Mouse (Mus musculus): ENCODE measurements around the gene Antxr1. TPM values are rescaled to one million over a fixed set of nuclear protein-coding genes. Genes with fewer than 3 reads are reported as not detected.

The Antxr1 gene
- polyA plus RNA-seq, 1 experiment from 2014 or later = 7.4 TPM

DNA sequence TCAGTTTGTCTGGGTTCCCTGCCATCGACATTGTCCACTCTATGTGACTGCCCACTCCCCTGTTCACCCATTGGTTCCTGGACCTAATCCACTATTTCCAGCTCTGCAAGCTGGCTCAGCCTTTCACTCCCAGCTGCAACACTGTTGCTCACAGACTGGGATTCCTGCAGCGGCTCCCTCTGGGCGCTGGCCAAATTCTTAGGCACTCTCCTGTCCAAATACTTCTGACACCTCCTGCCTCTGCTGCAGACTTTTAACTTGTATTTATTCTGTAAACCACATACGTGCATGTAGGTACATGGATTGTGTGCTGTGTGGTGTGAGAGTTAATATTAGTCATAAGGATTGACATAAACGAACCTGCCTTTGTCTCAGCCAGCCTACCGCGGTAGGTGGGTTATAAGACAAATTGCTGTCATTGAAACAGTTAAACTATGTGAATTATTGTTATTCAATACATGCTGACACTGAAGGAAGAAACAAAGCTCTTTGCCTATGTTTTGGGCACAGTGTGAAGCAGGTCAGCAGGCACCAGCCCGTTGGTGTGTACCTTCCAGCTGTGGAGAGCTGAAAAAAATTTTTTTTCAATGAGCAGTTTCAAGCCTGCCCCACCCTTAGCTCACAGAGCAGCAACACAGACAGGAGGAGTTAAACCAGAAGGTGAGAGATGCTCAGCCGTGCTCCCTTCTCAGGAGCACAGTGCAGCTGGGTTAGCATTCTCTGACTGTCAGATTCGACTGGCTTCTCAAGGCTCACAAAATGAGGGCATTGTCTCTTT is 112.6 kb downstream of the Antxr1 start:
- ATAC-seq (ENCODE audit: low FRiP score) (no peak), DNase-seq (ENCODE audit: low spot score) (no peak)
- Histone ChIP-seq H3K9me3 (ENCODE audit: control insufficient read depth, low read length) (no peaks in the 10 kb centered on the region), H3K36me3 (ENCODE audit: control insufficient read depth, insufficient read depth, low read length) (no peaks in the 10 kb centered on the region), H3K4me3 (ENCODE audit: low read depth, low read length) (no peak overlapping the region), H3K4me2 (replicated peaks; ENCODE audit: low read depth, low read length) (no peak overlapping the region), H3K4me1 (replicated peaks; ENCODE audit: control insufficient read depth, insufficient read depth, low read length) (no peaks in the 10 kb centered on the region), H3K27me3 (ENCODE audit: control insufficient read depth, insufficient read depth, low read length) (no peaks in the 10 kb centered on the region), H3K9ac (ENCODE audit: low read depth, low read length) (no peak overlapping the region), H3K27ac (ENCODE audit: low read depth, low read length) (no peak overlapping the region)
- 82% methylated on average over 10 of the region's 10 CpGs for WGBS

GRCm38 (mm10) chr6:87219061-87219992 is 116.3 kb downstream of the Antxr1 start:
- Histone ChIP-seq H3K27ac (ENCODE audit: low read depth, low read length) (no peak overlapping the region), H3K27me3 (ENCODE audit: control insufficient read depth, insufficient read depth, low read length) (no peaks in the 10 kb centered on the region), H3K4me2 (replicated peaks; ENCODE audit: low read depth, low read length) (no peak overlapping the region), H3K9ac (ENCODE audit: low read depth, low read length) (no peak overlapping the region), H3K4me1 (replicated peaks; ENCODE audit: control insufficient read depth, insufficient read depth, low read length) (no peaks in the 10 kb centered on the region), H3K36me3 (ENCODE audit: control insufficient read depth, insufficient read depth, low read length) (no peaks in the 10 kb centered on the region), H3K4me3 (ENCODE audit: low read depth, low read length) (no peak overlapping the region), H3K9me3 (ENCODE audit: control insufficient read depth, low read length) (no peaks in the 10 kb centered on the region)
- ATAC-seq (ENCODE audit: low FRiP score) = no peak
- DNase-seq (ENCODE audit: low spot score) = no peak
- 75% methylated on average over 13 of the region's 13 CpGs for WGBS

DNA sequence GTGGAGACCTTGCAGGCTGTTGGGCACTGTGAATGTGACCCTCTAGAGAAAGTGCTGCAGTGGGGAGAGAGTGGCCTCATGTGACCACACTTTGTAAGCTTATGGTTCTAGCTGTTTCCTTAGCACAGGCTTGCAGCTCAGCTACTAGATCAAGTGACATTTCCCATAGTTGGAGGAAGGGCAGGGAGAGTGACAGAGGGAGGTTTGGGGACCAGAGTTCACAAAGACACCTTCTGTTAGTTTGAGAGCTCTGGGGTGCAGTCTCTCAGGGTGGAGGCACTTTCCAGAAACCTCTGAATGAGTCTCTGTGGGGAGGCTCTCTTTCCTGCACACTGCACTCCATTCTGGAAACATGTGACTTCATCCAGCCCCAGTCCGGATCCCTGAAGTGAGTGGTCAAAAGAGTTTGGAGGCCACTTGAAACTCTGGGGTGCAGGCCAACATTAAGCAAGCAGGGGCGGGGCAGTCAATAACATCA is 119.5 kb downstream of the Antxr1 start:
- no peak overlapping the region for H3K27ac ChIP-seq (ENCODE audit: low read depth, low read length)
- no peaks in the 10 kb centered on the region for H3K9me3 ChIP-seq (ENCODE audit: control insufficient read depth, low read length)
- H3K4me1 ChIP-seq (replicated peaks; ENCODE audit: control insufficient read depth, insufficient read depth, low read length) = no peaks in the 10 kb centered on the region
- no peaks in the 10 kb centered on the region for H3K36me3 ChIP-seq (ENCODE audit: control insufficient read depth, insufficient read depth, low read length)
- ATAC-seq (ENCODE audit: low FRiP score) = no peak
- H3K27me3 ChIP-seq (ENCODE audit: control insufficient read depth, insufficient read depth, low read length) = no peaks in the 10 kb centered on the region
- 83% methylated on average over 2 of the region's 2 CpGs for WGBS
- no peak for DNase-seq (ENCODE audit: low spot score)
- H3K4me2 ChIP-seq (replicated peaks; ENCODE audit: low read depth, low read length) = no peak overlapping the region
- H3K9ac ChIP-seq (ENCODE audit: low read depth, low read length) = no peak overlapping the region
- H3K4me3 ChIP-seq (ENCODE audit: low read depth, low read length) = no peak overlapping the region

DNA sequence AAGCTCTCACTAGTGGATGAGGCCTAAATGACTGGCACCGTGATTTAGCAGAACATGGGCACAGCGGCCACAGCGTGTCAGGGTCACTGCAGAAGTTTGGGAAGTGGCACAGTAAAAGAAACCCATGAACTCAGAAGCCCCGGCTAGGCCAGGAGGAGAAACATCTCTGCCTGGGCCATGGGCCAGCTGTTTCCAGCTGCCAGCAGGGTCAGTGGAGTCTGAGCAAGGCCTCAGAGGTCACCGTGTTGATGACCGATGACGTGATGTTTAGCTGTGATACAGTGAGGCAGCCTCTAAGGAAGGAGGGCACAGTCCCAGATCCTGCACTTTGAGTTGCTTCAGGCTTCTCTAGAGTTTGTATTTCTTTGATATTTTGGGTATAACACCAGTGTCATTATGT is 122.4 kb downstream of the Antxr1 start:
- Histone ChIP-seq H3K36me3 (ENCODE audit: control insufficient read depth, insufficient read depth, low read length) (no peaks in the 10 kb centered on the region), H3K4me2 (replicated peaks; ENCODE audit: low read depth, low read length) (no peak overlapping the region), H3K9me3 (ENCODE audit: control insufficient read depth, low read length) (no peaks in the 10 kb centered on the region), H3K9ac (ENCODE audit: low read depth, low read length) (no peak overlapping the region), H3K27ac (ENCODE audit: low read depth, low read length) (no peak overlapping the region), H3K27me3 (ENCODE audit: control insufficient read depth, insufficient read depth, low read length) (no peaks in the 10 kb centered on the region), H3K4me3 (ENCODE audit: low read depth, low read length) (no peak overlapping the region), H3K4me1 (replicated peaks; ENCODE audit: control insufficient read depth, insufficient read depth, low read length) (no peaks in the 10 kb centered on the region)
- 71% methylated on average over 7 of the region's 7 CpGs for WGBS
- ATAC-seq (ENCODE audit: low FRiP score) (no peak), DNase-seq (ENCODE audit: low spot score) (no peak)

GRCm38 (mm10) chr6:87211551-87211950 is 124.1 kb downstream of the Antxr1 start:
- WGBS = 91% methylated on average over 3 of the region's 3 CpGs
- DNase-seq (ENCODE audit: low spot score) (no peak), ATAC-seq (ENCODE audit: low FRiP score) (no peak)
- Histone ChIP-seq H3K36me3 (ENCODE audit: control insufficient read depth, insufficient read depth, low read length) (no peaks in the 10 kb centered on the region), H3K4me2 (replicated peaks; ENCODE audit: low read depth, low read length) (no peak overlapping the region), H3K27me3 (ENCODE audit: control insufficient read depth, insufficient read depth, low read length) (no peaks in the 10 kb centered on the region), H3K9ac (ENCODE audit: low read depth, low read length) (no peak overlapping the region), H3K27ac (ENCODE audit: low read depth, low read length) (no peak overlapping the region), H3K9me3 (ENCODE audit: control insufficient read depth, low read length) (no peaks in the 10 kb centered on the region), H3K4me1 (replicated peaks; ENCODE audit: control insufficient read depth, insufficient read depth, low read length) (no peaks in the 10 kb centered on the region), H3K4me3 (ENCODE audit: low read depth, low read length) (no peak overlapping the region)

- Histone ChIP-seq H3K36me3 (ENCODE audit: control insufficient read depth, insufficient read depth, low read length) (no peaks in the 10 kb centered on the region), H3K27ac (ENCODE audit: low read depth, low read length) (no peak overlapping the region), H3K27me3 (ENCODE audit: control insufficient read depth, insufficient read depth, low read length) (no peaks in the 10 kb centered on the region), H3K4me2 (replicated peaks; ENCODE audit: low read depth, low read length) (no peak overlapping the region), H3K9me3 (ENCODE audit: control insufficient read depth, low read length) (no peaks in the 10 kb centered on the region), H3K4me3 (ENCODE audit: low read depth, low read length) (no peak overlapping the region), H3K4me1 (replicated peaks; ENCODE audit: control insufficient read depth, insufficient read depth, low read length) (no peaks in the 10 kb centered on the region), H3K9ac (ENCODE audit: low read depth, low read length) (no peak overlapping the region)
- DNase-seq (ENCODE audit: low spot score) (no peak), ATAC-seq (ENCODE audit: low FRiP score) (no peak)
- WGBS = 68% methylated on average over 13 of the region's 13 CpGs
Observed at GRCm38 (mm10) chr6:87207373-87207982, 128.1 kb downstream of the Antxr1 start.

DNA sequence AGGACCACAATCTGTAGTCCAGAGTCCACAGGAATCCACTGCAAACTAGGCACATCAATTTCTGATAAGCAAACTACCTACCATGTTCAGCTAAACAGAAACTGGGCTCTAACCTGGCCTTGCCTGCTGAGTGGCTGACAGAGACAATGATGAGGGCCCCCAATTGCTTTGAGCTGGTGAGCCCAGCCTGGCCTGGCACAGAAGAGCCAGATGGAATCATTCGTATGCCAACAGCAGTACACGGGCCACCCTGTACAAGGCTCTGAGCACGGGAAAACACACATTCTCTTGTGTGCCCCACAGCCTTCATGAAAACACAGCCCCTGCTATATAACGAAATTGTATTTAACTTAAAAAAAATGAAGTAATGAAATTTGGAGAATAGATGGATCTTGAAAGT is 128.8 kb downstream of the Antxr1 start:
- H3K36me3 ChIP-seq (ENCODE audit: control insufficient read depth, insufficient read depth, low read length) = no peaks in the 10 kb centered on the region
- DNase-seq (ENCODE audit: low spot score) (no peak), ATAC-seq (ENCODE audit: low FRiP score) (no peak)
- no peaks in the 10 kb centered on the region for H3K9me3 ChIP-seq (ENCODE audit: control insufficient read depth, low read length)
- H3K27ac ChIP-seq (ENCODE audit: low read depth, low read length) = no peak overlapping the region
- no peaks in the 10 kb centered on the region for H3K27me3 ChIP-seq (ENCODE audit: control insufficient read depth, insufficient read depth, low read length)
- H3K4me1 ChIP-seq (replicated peaks; ENCODE audit: control insufficient read depth, insufficient read depth, low read length) = no peaks in the 10 kb centered on the region
- 93% methylated on average over 4 of the region's 4 CpGs for WGBS
- H3K9ac ChIP-seq (ENCODE audit: low read depth, low read length) = no peak overlapping the region
- H3K4me2 ChIP-seq (replicated peaks; ENCODE audit: low read depth, low read length) = no peak overlapping the region
- no peak overlapping the region for H3K4me3 ChIP-seq (ENCODE audit: low read depth, low read length)

DNA sequence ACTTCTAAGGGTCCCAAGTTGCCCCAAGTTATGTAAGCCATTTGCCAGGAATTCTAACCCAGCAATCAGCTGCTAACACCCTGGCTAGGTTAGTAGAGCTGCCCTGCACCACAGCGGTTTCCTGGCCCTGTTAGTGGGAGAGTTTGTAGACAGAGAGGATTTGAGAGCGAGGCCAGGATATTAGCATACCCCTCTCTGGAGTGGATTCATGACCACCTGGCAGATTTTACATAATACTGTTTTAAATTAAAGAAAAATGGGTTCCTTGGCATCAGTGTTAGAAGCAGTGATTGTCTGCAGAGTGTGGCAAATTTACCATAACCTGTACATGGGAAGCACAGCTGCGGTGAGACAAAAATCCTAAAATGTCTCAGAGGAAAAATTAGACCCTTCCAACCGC is 132.2 kb downstream of the Antxr1 start:
- ATAC-seq (ENCODE audit: low FRiP score) (no peak), DNase-seq (ENCODE audit: low spot score) (no peak)
- 80% methylated on average over 4 of the region's 4 CpGs for WGBS
- H3K27ac ChIP-seq (ENCODE audit: low read depth, low read length) = no peak overlapping the region
- no peak overlapping the region for H3K9ac ChIP-seq (ENCODE audit: low read depth, low read length)
- no peaks in the 10 kb centered on the region for H3K4me1 ChIP-seq (replicated peaks; ENCODE audit: control insufficient read depth, insufficient read depth, low read length)
- no peaks in the 10 kb centered on the region for H3K27me3 ChIP-seq (ENCODE audit: control insufficient read depth, insufficient read depth, low read length)
- H3K9me3 ChIP-seq (ENCODE audit: control insufficient read depth, low read length) = no peaks in the 10 kb centered on the region
- no peak overlapping the region for H3K4me2 ChIP-seq (replicated peaks; ENCODE audit: low read depth, low read length)
- H3K4me3 ChIP-seq (ENCODE audit: low read depth, low read length) = no peak overlapping the region
- no peaks in the 10 kb centered on the region for H3K36me3 ChIP-seq (ENCODE audit: control insufficient read depth, insufficient read depth, low read length)

Measured in hindbrain, embryonic 11.5 days (tissue).